Mouse (Mus musculus) myocyte (in vitro differentiated cells): ENCODE measurements around the gene Gm10310.
"Not testable (repeated sequence)": the region's sequence is repeated elsewhere in the genome, so short reads cannot be mapped to it uniquely, and the experiment has no call there.

Experiments
- CEBPB ChIP-seq: IDR thresholded peaks from 2 replicates; pipeline ENCODE4 v1.6.1; 2011; ENCODE audit warnings: mild to moderate bottlenecking, moderate library complexity; ENCODE audit not compliant: poor library complexity, insufficient read depth, severe bottlenecking
- E2F4 ChIP-seq: IDR thresholded peaks from one replicate; pipeline ENCODE4 v1.6.1; 2011; ENCODE audit warnings: mild to moderate bottlenecking, control low read depth, moderate library complexity; ENCODE audit not compliant: insufficient read depth
- MAX ChIP-seq: IDR thresholded peaks from one replicate; pipeline ENCODE4 v1.6.1; 2011; ENCODE audit warnings: low read depth, mild to moderate bottlenecking, control low read depth
- MYOD1 ChIP-seq, 3 experiments: IDR thresholded peaks; one replicate each; pipeline ENCODE4 v1.6.1; 2011; ENCODE audit warnings: control low read depth in 2 of 3, low read depth in 2 of 3, mild to moderate bottlenecking in 2 of 3, moderate library complexity in 1 of 3; ENCODE audit not compliant: insufficient read length in 2 of 3, control insufficient read depth in 1 of 3
- MYOG ChIP-seq, 3 experiments: IDR thresholded peaks; one replicate each; pipeline ENCODE4 v1.6.1; 2011; ENCODE audit warnings: control low read depth in 2 of 3, low read depth in 2 of 3, mild to moderate bottlenecking in 2 of 3; ENCODE audit not compliant: insufficient read length in 2 of 3, control insufficient read depth in 1 of 3, insufficient read depth in 1 of 3
- POLR2A ChIP-seq: IDR thresholded peaks from one replicate; pipeline ENCODE4 v1.6.1; 2011; ENCODE audit warnings: low read depth, mild to moderate bottlenecking, control low read depth, moderate library complexity; ENCODE audit not compliant: insufficient read length
- POLR2AphosphoS2 ChIP-seq: IDR thresholded peaks from one replicate; pipeline ENCODE4 v1.6.1; 2011; ENCODE audit warnings: low read depth, control low read depth; ENCODE audit not compliant: insufficient read length
- REST ChIP-seq: IDR thresholded peaks from one replicate; pipeline ENCODE4 v1.6.1; 2011; ENCODE audit warnings: mild to moderate bottlenecking, control low read depth, moderate library complexity; ENCODE audit not compliant: insufficient read depth, insufficient read length
- TCF12 ChIP-seq: IDR thresholded peaks from one replicate; pipeline ENCODE4 v1.6.1; 2011; ENCODE audit warnings: mild to moderate bottlenecking, control low read depth; ENCODE audit not compliant: poor library complexity, insufficient read depth, severe bottlenecking
- TCF3 ChIP-seq: IDR thresholded peaks from one replicate; pipeline ENCODE4 v1.6.1; 2011; ENCODE audit warnings: low read depth, control low read depth; ENCODE audit not compliant: insufficient read length

DNA sequence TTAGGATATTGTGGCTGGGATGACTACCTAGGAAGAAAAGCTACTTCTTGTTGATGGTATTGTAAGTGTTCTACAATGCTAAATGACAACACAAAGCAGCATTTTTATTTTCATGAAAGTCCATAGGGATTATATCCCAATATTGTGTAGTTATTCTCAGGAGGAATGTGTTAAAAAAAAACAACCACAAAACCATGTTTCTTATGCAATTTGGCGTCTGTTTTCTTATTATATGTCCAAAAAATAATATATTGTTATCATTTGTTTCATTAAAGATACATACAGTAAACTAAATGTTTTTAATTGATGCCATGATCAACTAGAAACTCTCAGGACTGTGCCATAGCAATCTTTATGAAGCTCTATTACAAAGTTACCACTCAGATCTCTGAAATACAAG lies at the start of gene Gm10310:
- TF ChIP-seq MAX; MYOD1 (IDR thresholded peaks at IDR 0.05; ENCODE audit: control insufficient read depth in 1 of 3, insufficient read length in 2 of 3, low read depth in 2 of 3); POLR2A; MYOG (IDR thresholded peaks at IDR 0.05; ENCODE audit: control insufficient read depth in 1 of 3, insufficient read depth in 1 of 3, insufficient read length in 2 of 3, low read depth in 2 of 3); POLR2AphosphoS2; REST; TCF12; CEBPB; E2F4; TCF3: not testable (repeated sequence)
